Mouse (Mus musculus) thymus, postnatal 0 days (tissue): Measurements from ENCODE around the gene Smarcad1. TPM values are rescaled to one million over a fixed set of nuclear protein-coding genes. Genes with fewer than 3 reads are reported as not detected.

Experiments
- DNase-seq: peaks from one replicate; pipeline ENCODE4 v3.0.0-alpha.2; 2015; ENCODE audit warnings: low spot score
- polyA plus RNA-seq: library from polyadenylated mRNA; unstranded; fragments of >200 nt; fragmentation: Nextera tagmentation; extraction: Ambion mirVana; gene quantifications from 2 replicates; pipeline ENCODE4 v1.2.1, GENCODE M21; 2015

The Smarcad1 gene
- polyA plus RNA-seq, 1 experiment from 2014 or later = 96.3 TPM

DNA sequence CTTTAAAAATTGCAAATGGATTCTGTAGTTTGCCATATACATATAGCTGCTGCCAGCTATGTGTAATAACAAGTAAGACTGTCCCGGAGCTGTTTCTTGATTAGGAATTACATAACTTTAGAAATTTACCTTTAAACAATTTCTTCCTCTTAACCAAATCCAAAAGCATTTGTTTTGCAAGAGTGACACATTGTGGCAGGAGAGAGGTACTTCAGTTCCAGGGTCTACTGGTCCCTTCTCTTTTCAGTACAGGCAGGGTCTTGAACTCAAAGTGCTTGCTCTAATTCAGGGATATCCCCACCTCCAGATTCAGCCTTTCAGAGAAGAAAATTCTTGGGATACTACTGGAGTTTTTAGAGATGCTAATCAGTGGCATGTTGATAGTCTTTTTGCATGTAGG, 36.8 kb downstream of the Smarcad1 start:
- peak; percentile 15 for DNase-seq

DNA sequence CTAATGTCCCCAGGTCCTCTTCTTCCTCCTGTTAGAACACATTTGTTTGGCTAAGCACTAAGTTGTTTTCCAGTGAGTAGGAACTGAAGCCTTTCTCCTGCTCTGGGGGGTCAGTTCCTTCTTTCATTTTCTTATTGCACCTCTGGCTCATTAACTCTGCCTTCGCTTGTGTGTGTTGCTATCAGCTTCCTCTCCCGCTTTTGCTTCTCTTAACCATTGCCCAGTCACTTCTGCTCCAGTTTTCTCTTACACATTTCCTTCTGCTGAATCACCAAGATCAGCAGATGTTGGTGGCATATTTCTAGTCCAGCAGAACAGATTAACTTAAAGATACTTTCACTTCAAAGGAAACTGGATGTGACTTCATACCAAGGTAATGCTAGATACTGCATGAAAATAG, 72.5 kb downstream of the Smarcad1 start:
- DNase-seq = no peak

DNA sequence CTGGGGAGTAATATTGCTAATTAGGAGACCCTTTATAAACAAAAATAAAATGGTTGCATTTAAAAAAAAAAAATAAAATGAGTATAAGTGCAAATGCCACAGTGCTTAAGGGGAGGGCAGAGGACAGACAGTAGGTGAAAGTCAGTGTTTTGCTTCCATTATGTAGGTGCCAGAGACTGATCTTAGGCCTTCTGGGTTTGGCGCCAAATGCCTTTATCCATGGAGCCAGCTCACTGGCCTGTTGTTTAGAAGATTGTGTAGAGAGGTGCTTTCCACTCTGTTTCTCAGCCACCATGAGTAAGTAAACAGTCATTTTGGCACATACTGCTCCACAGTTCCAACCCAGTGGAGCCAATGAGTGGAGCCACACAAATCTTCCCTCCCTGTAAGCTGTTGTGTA, 75.2 kb downstream of the Smarcad1 start:
- DNase-seq = no peak

DNA sequence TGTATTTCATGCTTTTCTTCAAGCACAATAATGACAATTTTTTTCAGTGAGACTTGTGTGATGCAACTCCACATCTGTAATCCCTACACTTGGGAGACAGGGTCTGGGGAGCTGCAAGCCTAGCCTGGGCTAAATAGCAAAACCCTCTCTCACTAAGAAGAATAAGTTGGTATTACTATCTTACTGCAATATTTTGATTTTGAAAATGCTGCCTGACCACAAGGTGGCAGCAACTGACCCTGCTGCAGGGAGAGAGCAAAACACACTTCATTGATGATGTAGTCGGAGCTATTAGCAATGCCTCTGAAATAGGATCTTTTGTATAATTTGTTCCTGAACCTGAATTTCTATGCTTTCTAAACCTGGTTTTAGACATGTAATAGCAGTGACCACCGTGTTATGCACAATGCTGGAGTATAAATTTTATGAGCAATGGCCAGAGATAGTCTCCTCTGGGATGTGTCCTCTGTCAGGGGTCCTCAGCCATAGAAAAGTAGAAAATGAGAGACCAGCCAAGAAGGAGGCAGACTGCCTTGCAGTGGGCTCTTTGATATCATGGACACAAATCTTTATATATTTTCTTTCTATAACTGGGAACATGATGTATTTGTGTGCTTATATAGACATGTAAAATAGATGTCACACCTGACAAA, 83.8 kb downstream of the Smarcad1 start:
- DNase-seq = peak; percentile 51

DNA sequence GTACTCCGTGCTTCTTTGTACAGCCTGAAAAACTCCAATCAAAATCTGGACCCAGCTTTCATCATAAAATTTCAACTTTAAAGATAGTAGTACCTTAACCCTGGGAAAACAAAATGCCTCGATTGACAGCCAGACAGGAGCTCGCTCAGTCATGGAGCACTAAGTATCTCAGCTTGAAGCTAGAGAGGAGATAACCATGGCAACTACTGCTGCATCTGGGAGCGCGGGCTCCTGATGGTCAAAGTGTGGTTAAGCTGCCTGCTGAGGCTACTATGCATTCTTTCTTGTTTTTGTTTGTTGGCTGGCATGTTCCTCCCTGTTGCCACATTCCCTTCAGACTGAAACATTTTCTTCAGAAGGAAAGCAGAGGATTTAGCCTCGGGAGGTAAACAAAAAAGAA, 90.0 kb downstream of the Smarcad1 start:
- DNase-seq = no peak

DNA sequence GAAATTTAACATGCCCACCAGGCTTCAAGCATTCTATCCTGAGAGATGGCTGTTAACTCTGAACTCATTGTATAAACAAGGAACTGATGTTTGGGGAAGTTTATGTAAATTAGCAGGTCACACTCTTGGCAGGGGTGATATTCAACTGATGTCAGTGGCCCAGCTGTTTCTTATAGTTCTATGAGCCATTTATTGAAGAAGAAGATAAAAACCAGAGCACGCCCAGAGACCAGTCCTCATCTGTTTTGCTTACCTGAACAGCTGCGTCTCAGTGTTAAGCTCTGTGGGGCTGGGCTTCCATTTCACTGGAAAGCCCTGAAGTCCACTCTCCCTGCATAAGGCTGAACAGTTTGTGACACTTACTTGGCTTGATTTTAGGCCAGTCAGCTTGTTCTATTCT, 95.4 kb downstream of the Smarcad1 start:
- no peak for DNase-seq

DNA sequence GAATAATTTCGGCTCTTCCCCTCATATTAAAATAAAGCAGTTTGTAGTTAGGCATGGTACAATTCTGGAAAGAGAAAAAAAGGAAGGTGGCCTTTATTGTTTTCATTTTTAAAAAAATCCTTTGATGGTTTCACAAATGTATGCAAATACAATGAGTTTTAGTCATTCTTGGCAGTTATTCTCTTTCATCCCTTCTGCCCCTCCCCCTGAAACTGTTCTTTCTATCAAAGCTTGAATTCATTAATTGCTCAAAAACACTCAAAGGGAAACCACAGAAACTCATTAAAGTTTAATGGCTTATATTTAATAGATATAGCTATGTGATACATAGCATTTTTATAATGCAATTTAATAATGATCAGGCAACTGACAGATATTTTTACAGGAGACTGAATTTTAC, 95.9 kb downstream of the Smarcad1 start:
- no peak for DNase-seq

DNA sequence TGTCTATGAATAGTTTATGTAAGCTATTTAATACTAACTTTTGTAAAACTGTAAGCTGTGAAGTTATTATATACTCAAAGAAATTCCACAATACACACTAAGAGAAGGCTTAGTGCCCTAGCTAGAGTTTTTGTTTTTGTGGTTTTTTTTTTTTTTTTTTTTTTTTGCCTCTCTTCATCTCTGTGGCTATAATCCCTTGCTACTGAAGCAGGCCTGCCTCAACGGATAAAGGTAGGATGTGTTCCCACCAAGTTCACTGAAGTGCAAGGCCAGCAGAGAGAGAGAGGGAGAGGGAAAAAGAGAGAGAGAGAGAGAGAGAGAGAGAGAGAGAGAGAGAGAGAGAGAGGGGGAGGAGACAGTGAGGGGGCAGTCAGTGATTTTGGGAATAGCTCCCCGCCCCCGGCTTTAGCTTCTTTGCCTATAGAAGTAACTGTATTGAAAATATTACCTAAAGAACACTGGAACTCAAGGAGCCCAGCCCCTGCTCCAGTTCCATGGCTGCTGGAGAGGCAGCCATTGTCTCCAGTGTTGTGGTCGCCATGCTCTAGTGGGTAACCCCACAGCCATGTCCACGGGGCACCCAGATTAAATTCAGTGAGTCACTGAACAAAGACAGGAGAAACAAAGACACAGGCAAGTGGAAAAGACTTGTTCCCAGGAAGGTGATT, 97.8 kb downstream of the Smarcad1 start:
- DNase-seq = no peak

DNA sequence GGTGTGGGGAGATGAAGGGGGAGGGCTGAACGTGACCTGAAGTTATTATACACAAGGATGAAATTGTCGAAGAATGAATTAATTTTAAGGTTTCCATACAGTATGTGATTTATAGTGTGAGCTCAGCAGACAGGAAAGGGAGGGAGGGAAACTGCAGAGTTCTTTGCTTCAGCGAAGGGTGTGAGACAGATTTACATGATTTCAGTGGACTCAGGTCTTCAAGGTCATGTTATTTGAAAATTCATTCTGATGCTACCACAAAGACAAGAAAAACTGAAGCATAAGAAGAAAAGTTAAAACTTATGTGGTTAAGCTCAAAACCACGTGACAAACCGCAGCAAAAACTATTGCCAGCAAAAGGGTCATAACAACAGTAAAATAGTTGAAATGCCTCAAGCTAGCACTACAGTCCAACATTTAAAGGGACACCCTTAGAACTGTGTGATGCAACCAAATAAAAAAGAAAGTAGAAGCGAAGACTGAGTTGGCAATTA, 98.4 kb downstream of the Smarcad1 start:
- no peak for DNase-seq

DNA sequence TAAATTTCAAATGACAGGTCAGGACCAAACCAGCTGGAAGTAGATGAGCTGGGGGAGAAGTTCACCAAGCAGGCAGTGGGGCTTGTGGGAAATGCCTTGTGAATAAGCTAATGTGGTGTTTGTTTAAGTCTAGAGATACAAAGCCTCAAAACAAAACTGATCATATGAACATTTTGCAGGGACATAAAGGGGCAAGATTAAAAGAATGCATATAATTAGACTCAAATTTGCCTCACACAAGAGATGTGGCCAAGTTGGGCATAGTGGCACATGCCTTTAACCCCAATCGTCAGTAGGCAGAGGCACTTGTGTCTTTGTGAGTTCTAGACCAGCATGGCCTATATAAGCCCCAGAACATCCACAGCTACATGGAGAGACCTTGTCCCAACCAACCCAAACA, 99.9 kb downstream of the Smarcad1 start:
- no peak for DNase-seq

DNA sequence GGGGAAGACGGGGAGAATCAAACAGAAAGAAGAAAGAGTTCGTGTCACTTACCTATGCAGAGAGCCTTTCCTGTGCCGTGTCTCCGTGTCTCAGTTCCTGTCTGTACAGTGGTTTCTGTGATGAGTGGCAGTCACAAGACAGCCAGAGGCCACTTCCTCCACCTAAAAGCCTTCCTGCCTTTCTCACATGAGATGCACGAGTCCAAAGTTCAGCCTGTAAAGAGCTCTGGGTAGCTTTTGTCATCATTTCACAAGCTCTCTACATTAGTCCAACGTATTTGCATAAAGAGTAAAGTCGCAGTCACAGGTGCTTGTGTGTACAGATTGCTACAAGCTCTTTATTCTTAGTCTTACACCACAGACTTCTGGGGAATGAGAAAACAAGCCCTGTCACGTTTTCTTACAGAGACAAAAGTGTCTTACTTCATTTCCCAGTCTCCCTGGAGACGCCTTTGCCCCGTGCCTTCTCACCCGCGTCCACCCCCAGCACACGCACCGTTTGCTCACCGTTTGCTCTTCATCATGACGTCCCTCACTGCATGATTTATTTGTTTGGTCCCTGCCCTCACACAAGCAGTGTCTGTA, 102.3 kb downstream of the Smarcad1 start, which contains the start of gene Hpgds:
Gene Hpgds, minus strand, starts transcription at position 288 of the 585 bp plus-strand sequence.
- peak; percentile 68 for DNase-seq

DNA sequence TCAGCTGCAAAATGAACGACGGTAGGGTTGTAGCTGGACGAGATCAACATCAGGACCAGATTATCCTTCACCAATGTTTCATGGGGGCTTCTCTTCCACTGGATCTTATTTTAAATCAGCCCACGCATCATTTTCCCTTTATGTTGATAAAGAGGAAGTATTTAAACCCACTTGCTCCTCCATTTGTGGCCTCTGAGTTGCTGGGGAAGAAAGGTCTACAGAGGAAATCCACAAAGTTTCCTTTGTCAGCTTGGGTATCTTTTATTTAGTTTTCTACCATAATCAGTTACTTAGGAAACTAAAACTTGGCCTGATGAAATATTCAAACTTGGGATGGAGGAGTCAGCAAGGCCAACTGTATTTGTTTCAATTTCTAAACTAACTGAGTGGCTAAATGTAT, 104.0 kb downstream of the Smarcad1 start:
- no peak for DNase-seq

DNA sequence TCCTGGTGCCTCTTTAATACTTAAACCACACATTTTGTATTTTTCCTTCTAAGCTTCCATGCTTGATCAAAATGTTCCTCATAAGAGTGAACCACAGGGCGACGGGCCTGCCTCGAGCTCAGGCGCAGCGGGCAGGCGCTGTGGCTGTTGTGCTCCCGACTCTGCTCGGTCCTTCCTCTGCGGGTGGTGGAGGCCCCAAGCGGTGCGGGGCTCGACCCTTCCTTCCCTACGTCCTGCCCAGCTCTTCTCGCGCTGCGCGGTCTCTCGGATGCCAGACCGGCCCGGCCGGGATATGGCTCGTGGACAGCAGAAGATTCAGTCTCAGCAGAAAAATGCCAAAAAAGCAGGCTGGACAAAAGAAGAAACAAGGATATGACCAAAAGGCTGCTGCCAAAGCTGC, 108.3 kb downstream of the Smarcad1 start:
- DNase-seq = no peak

DNA sequence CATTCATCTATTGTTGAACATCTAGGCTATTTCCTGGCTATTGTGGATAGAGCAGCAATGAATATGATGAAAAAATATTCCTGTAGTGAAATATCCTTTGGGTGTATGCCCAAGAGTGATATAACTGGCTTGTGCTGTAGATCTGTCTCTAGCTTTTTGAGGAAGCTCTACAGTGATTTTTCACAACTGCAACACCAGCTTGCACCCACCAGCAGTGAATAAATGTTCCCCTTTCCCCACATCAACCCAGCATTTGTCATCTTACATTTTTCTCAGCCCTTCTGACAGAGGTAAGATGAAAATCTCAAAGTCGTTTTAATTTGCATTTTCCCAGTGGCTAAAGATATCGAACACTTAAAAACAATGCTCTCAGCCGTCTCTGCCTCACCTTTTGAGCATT, 111.2 kb downstream of the Smarcad1 start:
- DNase-seq = no peak

DNA sequence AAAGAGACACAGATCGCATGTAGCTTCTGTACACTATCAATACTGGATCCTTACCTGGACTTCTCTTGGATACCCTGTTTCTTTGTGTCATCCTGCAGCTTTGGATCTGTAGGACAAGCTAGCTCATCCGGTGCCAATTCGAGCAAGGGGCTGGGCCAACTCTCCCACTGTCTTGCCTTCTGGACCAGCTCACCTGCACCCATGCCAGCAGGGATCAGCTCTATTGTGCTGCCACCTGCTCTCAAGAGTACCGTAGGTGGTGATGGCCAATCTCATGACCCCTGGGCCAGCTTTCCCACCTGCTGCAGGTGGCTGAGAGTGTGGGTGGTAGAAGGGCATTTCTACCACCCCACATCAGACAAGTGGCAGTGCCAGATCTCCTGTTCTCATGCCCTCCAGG, 114.7 kb downstream of the Smarcad1 start:
- no peak for DNase-seq

DNA sequence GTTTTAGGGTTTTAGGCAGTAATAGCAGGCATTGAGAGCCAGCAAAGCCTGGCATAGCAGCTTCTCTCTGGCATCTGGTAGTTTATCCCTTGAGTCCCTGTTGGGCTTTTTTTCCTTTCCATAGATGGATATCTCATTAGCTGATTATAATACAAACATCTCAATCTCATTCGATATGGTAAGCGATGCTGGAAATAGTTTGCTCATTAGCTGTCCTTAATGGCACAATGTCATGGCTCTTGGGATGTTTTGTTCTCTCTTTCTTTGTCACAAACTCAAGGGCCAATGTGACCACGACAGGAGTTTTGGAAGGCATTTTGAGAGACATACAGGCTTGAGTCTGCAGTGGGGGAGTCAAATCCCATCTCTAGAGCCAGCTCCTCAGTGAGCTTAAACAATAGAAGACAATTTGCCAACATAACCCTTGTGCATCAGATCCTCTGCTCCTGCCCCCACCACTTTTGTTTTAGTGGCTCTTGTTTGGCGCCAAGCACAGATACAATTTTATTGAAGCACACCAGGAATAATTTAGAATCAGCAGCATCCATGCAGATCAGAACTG, 117.1 kb downstream of the Smarcad1 start:
- DNase-seq = no peak

DNA sequence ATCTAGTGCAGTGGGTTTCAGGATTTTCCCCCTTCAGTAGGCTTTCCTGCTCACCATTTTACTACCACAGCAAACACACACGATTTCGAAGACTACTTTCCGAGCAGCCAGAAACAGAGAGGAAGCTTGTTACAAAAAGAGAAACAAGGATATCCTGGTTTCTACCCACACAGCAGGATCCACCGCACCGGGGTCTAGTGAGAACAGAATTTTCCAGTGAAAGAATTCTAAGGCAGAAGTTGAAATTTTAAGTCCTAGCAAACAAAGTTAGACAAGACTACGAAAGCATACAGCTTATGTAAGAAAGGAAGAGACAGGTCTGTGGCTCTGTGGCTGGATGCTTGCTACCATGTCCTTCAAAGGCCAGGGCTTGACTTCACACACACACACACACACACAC, 121.8 kb downstream of the Smarcad1 start:
- DNase-seq = no peak

DNA sequence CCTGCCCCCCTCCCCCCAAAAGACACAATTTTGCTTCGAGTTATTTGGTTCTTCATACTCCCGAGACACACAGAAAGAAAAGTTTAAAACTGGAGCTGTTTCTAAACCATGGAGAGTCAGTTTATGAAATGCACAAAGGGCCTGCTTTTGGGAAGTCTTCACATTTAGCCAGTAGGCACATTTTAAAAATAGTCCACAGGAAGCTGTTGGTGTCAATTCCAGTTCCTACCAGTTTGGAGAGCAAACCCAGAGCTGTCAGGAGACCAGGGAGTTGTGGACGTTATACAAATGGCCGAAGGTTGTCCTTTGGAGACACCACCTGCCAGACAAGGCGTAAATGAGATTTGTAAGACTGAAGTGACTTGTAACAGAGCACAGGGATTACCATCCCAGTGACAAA, 122.6 kb downstream of the Smarcad1 start:
- no peak for DNase-seq
